Mouse (Mus musculus) right cerebral cortex, adult 18-20 months (tissue): ENCODE measurements around the gene Bmx.
A peak's percentile ranks its signal among the peaks of the same experiment; 100 is the strongest.

Experiments
- DNase-seq: peaks from one replicate; pipeline ENCODE4 v3.0.0; 2022; ENCODE audit warnings: mixed read lengths

Bmx gene

DNA sequence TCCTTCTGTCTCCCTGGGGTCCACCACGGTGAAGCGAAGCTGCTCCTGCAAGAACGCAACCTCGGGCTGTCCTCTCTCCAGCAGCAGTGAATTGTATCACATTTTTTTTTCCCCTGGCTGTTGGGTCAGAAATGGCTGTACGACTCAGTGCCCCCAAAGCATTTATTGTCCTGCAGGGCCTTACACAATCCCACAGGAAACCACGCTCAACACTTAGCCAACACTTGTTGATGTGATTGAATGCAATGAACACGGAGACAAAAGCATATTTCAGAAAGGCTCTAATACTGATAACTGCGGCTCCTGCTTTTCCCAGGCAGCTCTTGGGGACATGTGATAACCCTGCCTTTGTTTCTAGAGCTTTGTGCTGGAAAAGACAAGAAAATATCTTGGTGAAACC is at the start of gene Bmx:
Gene Bmx, minus strand, starts transcription at position 137 of the 400 bp plus-strand sequence.
- no peak for DNase-seq

DNA sequence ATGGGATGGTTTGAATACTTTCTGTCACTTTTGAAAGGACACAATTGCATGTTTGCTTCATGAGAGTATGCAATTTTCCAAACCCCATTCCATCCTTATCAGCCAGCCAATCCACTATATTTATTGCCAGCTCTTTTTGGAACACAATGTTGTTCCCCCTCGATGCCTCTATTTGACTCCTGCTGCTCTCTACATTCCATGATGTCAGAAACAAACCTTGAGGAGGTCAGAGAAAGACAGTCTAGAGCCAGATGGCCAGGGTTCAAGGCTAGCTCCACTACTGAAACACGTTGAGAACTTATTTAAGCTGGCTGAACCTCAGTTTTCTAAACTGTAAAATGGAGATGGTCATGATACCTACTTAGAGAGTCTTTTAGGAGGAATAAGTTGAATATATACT is 48.3 kb upstream of the Bmx start:
- no peak for DNase-seq

DNA sequence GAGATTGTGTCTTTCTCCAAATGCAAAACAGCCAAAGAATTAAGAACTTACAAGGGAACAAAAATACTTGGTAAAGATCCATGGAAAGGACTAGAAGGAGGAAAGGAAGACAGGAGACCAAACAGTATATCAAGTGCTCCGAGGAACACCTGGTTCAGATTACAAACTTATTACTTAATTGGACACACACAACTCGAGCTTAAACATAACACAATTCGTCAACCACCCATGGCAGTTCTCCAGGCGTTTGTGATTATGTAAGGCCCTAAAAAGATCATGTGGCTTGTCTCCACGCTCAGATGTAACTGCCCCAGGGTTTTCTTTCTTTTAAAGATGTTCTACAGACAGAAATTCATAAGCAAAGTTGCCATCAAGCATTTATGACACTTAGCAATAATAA is 33.2 kb upstream of the Bmx start:
- no peak for DNase-seq

DNA sequence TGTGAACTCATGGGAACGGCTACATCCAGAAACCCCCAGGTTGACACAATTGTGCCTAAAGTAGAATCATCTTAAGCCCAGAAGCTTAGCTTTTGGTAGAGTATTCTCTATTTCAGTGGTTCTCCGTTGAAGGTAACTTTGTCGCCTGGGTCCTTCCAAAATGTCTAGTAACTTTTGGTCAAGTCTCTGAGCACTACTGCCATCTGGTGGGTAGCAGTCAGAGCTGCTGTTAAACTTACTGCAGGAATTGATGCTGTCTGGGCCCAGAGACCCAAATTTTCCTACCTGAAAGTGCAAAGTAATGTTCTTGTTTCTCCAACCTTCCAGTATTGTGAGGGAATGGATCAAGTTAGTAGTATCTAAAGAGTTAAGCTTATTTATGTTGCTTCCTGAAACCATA is 29.1 kb upstream of the Bmx start:
- DNase-seq: no peak

DNA sequence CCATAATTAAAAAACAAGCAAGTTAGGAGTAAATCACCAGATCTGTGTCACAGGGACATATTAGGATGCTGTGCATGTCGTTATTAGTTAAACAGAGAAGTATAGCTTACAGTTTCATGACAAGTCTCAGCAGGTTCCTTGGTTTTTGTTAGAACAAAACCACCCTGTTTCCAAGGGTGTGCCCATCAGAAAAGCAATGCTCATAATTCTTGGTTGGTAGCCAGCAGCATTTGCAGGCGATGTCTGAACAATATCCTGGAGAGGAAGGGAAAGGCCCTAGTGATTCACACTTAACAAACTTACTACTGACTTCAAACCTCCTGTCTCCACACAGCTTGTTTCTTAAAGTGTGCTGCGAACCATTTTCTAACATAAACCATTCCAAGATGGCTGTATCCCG is 25.8 kb upstream of the Bmx start:
- DNase-seq: no peak

DNA sequence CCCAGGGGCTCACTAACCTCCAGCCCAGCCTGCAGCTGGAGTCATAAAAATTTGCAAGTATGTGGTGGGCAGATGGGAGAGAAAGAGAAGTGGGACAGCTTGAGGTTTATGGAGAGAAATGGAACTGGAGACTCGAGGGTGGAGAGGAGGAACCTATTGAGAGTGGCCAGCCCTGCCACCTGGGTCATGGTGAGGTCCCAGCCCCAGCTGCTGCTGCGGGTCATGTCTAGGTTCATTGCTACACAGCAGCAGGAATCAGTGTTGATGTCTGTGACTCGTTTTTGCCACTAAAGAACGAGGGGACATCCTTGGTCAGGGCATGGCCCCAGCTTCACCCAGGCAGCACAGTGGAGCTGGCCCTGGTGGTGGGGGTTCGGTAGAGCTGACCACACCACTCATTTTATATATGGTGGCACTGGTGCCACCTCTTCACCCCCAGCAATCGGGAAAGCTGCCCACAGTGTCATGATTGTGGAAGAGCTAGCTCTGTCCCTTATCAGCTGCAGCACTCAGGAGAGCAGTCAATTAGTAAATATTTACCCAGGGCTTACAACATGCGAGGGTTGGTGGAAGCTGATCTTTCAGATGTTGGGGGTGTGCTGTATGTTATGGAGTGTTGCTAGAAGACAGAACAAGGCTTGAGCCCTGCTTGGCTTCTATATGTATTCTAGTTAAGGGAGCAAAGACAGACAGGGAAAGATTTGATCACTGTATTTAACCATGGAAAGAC is 23.1 kb upstream of the Bmx start:
- no peak for DNase-seq

DNA sequence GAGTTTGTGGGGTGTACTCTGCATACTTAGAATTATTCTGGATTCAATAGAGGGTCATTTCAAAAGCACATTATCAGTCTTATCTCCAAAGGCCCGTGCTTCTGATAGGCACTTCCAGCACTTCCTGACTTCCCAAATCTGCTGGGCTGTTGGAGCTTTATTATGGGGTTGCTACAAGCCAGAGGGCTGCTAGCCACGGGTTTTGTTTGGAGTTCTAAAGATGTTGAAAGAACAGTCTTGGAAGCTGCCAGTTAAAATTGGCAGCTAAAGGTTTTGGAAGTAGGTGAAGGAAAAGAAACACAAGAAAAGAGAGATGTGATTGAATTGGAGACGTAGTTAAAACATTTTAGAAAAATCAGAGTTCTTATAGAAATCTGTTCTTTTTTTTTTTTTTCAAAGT is 17.5 kb upstream of the Bmx start:
- DNase-seq: no peak

DNA sequence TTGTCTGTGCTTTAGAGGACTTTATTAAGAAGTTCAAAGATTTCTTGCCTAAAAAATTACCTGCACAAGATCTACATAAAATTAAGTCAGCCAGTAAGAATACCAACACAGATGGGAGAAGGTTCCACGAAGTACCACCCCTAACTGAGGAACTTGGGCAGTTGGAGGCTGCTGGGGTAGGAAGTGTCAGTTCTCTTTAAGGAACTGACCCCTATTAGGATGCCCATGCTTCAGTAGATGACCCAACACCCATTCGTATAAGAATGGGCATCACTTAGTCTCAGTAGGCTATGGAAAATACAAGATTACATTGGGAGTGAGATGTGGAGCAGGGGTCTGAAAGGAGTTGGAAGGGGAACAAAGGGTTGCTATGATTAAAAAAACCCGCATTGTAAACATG is 12.6 kb upstream of the Bmx start:
- DNase-seq: no peak

DNA sequence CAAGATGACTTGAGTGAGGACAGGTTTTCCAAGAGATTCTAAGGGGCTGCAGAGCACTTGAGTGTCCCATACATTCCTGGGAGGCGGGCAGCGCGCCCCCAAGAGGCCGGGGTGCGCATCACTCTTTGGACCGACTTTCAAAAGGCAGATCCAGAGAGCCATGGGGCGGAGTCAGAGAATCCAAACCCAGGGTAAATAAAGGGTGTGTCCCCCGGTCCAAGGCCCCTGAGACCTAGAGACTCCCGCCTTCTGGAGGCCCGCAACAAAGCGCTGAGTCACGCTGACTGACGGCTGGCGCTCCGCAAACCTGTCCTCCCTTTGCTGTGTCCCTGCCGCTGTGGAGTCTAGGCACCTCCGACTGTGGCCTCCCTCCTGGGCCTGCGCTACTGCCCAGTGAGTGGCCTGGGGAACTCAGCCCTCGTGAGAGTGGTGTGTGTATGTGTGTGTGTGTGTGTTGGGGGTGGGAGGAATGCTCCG is 11.3 kb upstream of the Bmx start, which contains the start of gene Pir:
Gene Pir, plus strand, starts transcription at position 87 of the 477 bp plus-strand sequence.
- DNase-seq: peak; percentile 50

DNA sequence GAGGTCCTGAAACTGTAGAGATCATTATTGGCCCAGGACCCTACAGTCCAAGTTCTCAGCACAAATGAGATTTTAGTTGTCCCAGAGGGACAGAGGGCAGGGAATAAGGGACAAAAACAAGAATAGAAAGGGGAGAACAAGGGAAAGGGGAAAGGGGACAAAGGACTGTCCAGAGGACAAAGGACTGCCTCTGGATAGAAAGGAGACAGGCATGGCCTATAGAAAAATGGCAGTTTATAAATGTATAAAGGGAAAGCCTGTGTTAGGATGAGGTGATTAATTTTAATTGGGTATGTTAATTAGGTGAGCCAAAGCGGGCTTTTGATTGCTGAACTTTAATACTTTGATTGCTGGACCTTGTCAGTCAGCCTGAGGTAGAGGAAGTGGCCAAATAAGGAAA is 6.9 kb upstream of the Bmx start:
- no peak for DNase-seq

DNA sequence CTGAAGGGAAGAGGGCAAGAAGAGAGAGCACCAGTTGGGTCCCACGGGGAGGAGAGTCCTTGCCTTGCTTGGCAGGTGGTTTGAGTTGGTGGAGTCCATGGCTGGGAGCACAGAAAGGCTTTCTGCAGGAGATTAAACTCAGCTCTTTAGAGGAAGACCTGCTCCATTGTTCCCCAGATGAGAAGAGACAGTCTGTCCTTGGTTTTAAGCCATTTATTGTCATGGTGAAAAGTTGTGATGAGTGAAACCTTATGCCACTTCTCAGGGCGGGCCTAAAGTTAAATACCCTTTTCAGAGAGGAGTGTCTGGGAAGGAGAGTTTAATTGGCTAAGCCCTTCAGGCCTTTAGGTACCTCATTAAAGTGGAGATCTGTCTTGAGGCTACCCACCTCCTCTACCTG is 4.3 kb upstream of the Bmx start:
- no peak for DNase-seq

DNA sequence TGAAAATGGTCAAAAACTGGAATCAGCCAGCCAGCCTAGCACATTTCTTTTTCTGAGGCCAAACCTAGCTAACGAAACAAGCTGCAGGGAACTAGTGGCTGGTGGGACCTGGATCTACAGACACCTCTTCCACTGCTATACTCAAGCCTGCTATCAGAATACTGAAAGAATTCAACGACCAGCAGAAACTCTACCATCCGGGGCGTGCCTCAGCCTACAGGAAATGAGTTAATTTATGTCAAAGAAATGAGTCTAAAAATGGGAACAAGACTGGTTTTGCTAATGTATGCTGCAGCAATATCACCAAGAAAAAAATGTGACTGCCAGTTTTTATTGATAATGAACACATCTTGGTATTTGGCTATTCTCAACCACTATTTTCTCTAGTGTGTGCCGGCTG is 669 bp upstream of the Bmx start:
- DNase-seq: no peak

DNA sequence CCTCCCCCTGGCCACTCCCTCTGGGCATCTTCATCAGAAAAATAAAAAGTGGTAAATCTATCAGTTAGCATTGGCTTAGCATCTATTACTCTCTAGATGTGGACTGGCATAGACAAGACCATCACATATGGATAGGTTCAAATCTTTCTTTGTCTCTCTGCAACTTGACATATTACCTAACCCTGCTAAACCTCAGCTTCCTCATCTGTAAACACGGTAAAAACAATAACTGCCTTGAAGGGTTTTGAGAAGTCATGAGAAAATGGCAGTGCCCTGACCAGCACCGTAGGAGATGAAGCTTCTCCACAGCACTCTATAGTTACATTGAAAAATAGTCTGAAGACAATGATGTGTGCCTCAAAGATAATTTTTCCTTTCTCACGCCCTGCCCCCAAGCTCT is 1.5 kb downstream of the Bmx start:
- no peak for DNase-seq

DNA sequence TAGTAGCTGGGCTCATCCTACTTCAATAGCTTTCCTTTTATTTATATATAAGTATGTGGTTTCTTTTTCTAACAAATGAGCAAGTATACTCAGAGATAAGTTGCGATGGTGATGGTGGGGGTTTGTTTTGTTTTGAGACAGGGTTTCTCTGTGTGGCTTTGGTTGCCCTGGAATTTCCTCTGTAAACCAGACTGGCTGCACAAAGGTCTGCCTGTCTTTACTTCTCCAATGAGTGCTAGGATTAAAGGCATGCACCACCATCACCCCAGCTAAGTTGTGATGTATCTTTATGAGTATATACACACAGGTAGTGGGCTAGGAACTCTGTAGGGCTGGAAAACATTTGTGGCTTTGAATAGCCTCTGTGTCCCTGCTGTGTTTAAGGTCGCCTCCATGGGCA is 11.3 kb downstream of the Bmx start:
- no peak for DNase-seq

DNA sequence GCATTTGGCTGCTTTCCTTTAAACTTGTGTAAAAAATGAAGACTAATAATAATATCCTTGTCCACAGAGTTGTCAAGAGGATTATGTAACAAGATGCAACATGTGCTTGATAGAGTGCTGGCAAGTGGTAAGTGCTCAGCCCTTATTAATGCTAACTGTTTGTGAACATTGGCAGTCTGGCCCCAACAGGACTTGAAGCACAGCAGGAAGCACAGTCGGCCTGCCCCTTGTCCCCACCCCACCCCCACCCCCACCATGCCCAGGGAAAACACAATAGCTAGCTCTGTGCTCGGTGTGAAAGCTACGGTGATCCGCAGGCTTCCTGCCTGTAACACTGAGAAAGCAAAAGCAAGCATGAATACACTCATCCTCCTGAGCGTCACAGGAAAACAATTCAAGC is 12.3 kb downstream of the Bmx start:
- no peak for DNase-seq

DNA sequence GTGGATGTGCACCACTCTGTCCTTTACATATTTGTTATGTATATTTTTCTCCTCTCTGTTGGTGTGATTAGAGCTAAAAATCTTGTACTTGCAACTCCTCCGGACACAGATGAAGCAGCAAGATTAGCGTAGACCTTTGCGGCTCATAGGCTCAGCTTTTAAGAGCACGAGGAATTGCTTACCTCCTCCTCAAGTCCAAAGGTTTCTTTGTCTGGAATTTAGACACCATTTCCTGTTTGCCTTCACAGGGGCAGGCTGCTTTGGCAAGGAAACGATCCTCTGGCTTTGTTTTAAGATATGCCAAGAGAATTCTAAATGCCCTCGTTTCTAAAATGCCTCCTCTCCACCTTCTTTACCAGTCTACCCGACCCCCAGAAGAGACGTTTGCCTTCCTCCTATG is 24.6 kb downstream of the Bmx start:
- no peak for DNase-seq

DNA sequence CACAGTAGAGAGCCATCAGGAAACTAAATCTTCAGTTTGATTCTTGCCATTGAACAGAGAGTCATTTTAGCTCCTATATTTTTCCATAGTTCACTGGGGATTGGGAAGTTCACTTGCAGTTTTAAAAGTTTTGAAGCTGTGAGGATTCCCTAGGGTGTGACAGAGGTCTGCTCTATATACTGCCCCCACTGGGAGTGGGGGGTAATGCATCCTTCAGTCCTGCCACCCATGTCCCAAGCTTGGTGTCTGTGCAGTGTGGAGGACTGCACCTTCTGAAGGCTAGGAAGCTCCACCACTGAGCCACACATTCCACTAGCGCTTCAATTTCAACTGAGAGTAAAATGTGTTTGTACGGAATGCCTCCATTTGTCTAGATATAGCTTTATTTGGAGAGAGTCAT is 36.0 kb downstream of the Bmx start:
- no peak for DNase-seq

DNA sequence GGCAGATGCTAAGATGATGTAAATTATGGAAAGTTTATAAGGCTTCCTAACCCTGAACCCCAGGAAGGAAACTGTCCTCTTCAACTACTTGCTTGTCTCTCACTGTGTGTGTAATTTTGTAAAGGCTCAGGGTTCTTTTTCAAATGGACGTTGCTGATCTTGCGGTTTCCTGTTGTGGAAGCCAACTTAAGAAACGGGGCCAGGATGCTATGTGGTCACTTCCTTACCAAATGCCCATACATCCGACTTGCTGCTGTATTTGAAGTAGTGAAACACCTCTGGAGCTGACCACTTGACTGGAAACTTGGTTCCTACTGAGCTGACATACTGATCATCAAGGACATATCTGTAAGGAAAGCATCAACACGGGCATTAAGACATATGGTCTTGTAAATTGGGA is 57.4 kb downstream of the Bmx start:
- no peak for DNase-seq

DNA sequence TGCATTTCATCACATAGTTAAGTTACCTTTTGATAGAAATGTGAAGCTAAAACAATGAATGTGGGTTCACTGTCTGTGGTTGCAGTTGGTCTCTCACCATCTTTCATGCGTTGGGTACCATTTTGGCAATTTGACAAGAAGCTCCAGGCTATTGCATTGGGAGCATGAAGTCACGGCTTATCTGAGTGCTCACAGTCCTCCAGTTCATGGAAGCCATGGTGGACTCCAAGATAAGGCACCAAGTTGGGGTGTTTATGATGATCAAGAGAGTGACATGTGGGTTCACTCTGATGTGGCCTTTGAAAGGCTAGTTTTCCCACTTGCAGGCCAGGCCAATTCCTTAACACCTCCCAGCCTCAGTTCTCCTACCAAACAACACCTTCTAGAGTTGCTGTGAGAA is 60.3 kb downstream of the Bmx start:
- DNase-seq: no peak

DNA sequence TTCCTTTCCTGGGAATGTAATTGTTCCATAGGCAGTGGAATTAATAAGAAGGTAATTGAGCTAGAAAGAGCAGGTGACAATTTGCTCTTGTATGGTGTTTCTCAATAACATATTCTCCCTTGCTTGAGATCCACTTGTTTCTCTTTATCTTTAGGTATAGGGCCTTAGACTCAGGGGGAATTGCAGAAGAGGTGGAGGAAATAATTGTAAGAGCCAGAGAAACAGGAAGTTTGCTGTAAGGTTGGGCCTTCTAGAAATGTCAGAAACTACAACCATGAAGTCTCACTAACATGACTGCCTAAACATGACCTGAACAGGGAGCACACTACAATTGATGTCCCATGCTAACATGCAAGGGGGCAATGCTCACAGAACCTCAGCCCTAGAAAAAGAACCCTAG is 68.1 kb downstream of the Bmx start:
- no peak for DNase-seq

DNA sequence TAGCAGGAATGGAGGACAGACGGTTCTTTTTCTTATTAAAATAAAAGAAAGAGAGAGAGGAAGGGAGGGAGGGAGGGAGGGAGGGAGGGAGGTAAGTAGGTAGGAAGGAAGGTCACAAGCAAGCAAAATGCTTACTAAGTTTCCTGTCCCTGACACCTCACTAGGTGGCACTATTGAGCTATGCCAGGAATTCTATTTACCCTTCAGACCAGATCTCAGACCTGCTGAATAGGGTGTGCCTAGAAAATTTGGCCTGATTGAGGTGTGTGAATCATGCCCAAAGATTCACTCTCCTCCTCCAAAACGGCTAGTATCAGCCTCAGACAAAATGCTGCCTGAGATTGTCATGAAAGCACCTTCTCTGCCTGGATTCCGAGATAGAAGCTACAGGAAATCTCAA is 74.1 kb downstream of the Bmx start:
- peak; percentile 38 for DNase-seq

DNA sequence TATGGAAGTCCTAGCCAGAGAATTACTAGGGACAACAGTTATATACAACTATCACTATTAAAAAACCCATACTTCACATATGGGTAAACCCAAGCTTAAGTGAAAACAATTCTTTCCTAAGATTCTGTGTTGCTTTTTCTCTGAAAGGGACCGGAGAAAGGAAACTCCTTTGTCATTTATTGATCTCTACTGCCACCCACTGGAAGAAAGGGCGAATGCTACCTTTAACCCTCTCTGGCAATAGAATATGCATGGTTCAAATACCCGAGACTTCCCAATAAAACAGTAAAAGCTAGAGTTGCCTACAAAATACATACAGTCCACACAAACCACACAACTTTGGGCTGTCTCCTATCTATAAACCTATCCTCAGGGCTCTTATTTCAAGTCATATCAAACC is 78.2 kb downstream of the Bmx start:
- DNase-seq: peak; percentile 26

DNA sequence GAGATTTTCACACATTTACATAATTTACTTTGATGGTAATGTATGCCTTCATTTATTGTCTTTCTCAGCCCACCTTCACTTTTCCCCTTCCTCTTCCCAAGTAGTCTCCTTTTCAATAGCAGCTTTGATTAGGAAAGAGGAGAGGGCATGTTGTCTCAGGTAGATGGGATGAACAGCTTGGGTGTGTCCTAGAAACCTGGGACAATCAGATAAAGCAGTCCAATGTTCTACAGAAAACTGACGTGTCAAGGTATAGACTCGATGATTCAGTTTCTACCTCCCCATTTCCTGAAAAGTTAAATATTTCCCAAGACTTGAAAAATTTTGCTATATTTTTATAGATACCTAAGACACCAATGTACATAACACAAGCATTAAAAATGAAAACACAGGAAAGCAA is 79.1 kb downstream of the Bmx start:
- no peak for DNase-seq

DNA sequence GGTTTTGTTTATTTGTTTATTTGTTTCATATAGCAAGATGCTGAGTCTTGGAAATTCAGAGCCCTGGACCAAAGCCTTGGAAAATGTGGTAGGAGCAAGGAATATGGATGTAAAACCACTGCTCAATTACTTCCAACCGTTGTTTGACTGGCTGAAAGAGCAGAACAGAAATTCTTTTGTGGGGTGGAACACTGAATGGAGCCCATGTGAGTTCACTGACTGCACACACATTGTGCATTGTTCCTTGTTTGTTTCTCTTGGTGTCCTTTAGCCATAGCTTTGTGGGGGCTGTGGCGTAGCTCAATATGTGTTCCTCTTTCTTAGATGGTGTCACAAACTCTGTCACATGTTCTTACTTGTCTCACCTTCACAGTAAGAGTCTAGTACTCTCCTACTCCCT is 82.2 kb downstream of the Bmx start:
- peak; percentile 1 for DNase-seq

DNA sequence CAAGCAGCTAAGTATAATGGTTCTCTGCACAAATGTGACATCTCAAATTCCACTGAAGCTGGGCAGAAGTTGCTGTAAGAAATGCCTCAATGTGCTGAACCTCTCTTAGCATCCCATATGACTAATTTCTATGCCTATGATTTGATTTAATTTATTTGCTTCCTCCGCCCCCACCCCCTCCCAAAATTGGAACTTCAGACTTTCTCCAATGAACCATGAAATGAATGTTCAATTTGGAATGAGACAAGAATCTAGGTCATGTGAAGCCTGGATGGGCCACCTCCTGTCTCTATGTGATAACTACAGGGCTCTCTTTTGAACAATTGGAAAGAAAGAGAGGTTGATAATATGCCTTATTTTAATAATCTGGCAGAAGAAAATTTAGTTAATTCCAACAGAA is 82.7 kb downstream of the Bmx start:
- DNase-seq: no peak
